Mouse (Mus musculus) forebrain, embryonic 13.5 days (tissue): ENCODE measurements around the gene Fn1. TPM values are rescaled to one million over a fixed set of nuclear protein-coding genes. Genes with fewer than 3 reads are reported as not detected.

Experiments used
- ATAC-seq: fragments of 200-750 bp; cut with Nextera tagmentation; 2 replicates; pipeline ENCODE4 v1.8.0; 2017
- H3K27ac ChIP-seq: fragments of 300-500 bp; sonication (generic); 2 replicates; pipeline ENCODE4 v1.5.1; 2015; ENCODE audit warnings: inconsistent platforms, mild to moderate bottlenecking, moderate library complexity
- H3K27me3 ChIP-seq: fragments of 300-500 bp; sonication (generic); 2 replicates; pipeline ENCODE4 v1.6.1; 2015; ENCODE audit warnings: mild to moderate bottlenecking, inconsistent platforms
- H3K36me3 ChIP-seq: fragments of 300-500 bp; sonication (generic); 2 replicates; pipeline ENCODE4 v1.6.1; 2015; ENCODE audit warnings: mild to moderate bottlenecking, inconsistent platforms; ENCODE audit not compliant: poor library complexity, severe bottlenecking
- H3K4me1 ChIP-seq: fragments of 300-500 bp; sonication (generic); 2 replicates; pipeline ENCODE4 v1.6.1; 2015; ENCODE audit warnings: inconsistent platforms
- H3K4me2 ChIP-seq: fragments of 300-500 bp; sonication (generic); 2 replicates; pipeline ENCODE4 v1.6.1; 2015; ENCODE audit warnings: inconsistent platforms, mild to moderate bottlenecking, moderate library complexity
- H3K4me3 ChIP-seq: fragments of 300-500 bp; sonication (generic); 2 replicates; pipeline ENCODE4 v1.5.1; 2015; ENCODE audit warnings: mild to moderate bottlenecking, inconsistent platforms
- H3K9ac ChIP-seq: fragments of 300-500 bp; sonication (generic); 2 replicates; pipeline ENCODE4 v1.6.1; 2015; ENCODE audit warnings: mild to moderate bottlenecking, inconsistent platforms
- H3K9me3 ChIP-seq: fragments of 300-500 bp; sonication (generic); replicated peaks from 2 replicates; pipeline ENCODE4 v1.6.1; 2016; ENCODE audit warnings: inconsistent platforms
- WGBS: fragments of 180-500 bp; shearing (Covaris S2); methylation state at CpG from one replicate; pipeline ENCODE4 v1.1.7; 2015; 5-methylcytosine and 5-hydroxymethylcytosine counted together
- polyA plus RNA-seq: library from polyadenylated mRNA; unstranded; fragments of >200 nt; fragmentation: Nextera tagmentation; extraction: Ambion mirVana; gene quantifications from 2 replicates; pipeline ENCODE4 v1.2.1, GENCODE M21; 2015

The Fn1 gene
- polyA plus RNA-seq, 1 experiment from 2014 or later: 31.2 TPM

DNA sequence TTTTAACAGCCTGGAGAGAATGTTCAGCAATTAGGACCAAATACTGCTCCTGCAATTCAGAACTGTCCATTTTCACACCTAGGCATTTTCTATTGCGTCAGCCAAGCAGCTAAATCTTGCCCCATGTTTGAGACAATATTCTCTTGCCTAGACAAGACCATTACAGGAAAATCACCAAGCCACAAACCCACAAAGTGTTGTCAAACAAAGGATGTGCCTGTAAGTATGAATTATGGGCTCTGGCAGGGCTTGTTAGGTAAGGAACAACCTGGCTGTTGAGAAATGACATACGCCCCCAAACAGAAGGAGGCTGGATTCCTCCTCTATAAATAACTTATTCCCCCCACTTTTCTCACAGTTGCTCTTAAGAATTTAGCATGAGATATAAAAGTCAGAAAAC is 31.5 kb downstream of the Fn1 start:
- Histone ChIP-seq H3K27ac (no peak overlapping the region), H3K36me3 (peaks cover 42% of the 10 kb centered on the region), H3K9me3 (no peaks in the 10 kb centered on the region), H3K4me3 (no peak overlapping the region), H3K4me1 (no peaks in the 10 kb centered on the region), H3K4me2 (no peak overlapping the region), H3K27me3 (0 out of 2 replicates have a peak, but pooled peaks cover 7% of the 10 kb centered on the region), H3K9ac (no peak overlapping the region)
- no peak for ATAC-seq
- WGBS: 88% methylated on average over 2 of the region's 2 CpGs

- ATAC-seq: peak; percentile 95
- peaks cover 11% of the 10 kb centered on the region for H3K4me1 ChIP-seq
- H3K4me2 ChIP-seq: no peak overlapping the region
- peaks cover 54% of the 10 kb centered on the region for H3K36me3 ChIP-seq
- H3K9ac ChIP-seq: no peak overlapping the region
- 0 out of 2 replicates have a peak, but pooled peaks cover 8% of the 10 kb centered on the region for H3K27me3 ChIP-seq
- no peaks in the 10 kb centered on the region for H3K9me3 ChIP-seq
- 10% methylated on average over 8 of the region's 8 CpGs for WGBS
- no peak overlapping the region for H3K4me3 ChIP-seq
- peak overlapping the region; percentile 8; the same call in 1 of the 2 replicates for H3K27ac ChIP-seq
Observed at GRCm38 (mm10) chr1:71614545-71615246, 38.3 kb downstream of the Fn1 start.

DNA sequence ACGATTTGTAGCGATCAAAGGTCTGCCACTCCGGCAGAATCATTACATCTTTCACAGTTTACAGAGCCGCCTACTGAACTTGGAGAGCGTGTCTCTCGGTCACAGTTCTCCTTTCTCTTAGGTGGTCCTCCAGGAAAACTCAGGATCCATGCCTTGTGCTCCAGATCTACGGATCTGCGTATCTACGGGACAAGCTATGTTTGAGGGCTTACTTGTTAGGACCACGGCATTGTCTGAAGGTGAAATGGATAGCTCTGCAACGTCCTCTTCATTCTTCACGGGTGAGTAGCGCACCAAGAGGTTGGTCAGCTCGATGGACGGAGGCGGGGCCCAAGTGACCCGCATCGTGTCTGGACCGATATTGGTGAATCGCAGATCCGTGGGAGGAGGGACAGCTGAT is 40.7 kb downstream of the Fn1 start:
- peaks cover 54% of the 10 kb centered on the region for H3K36me3 ChIP-seq
- 95% methylated on average over 21 of the region's 21 CpGs for WGBS

DNA sequence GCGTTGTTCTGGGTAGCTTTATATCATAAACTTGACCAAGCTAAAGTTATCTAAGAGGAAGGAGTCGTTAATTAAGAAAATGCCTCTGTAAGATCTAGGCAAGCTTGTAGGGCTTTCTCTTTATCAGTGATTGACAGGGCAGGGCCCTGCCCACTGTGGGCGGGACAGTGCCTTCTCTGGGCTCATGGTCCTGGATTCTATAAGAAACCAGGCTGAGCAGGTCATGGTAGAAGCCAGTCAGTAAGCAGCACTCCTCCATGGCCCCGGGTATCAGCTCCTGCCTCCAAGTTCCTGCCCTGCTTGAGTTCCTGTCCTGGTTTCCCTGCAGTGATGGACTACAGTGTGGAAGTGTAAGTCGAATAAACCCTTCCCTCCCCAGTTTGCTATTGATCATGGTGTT is 43.1 kb downstream of the Fn1 start:
- Histone ChIP-seq H3K9me3 (no peaks in the 10 kb centered on the region), H3K27ac (no peak overlapping the region), H3K9ac (no peak overlapping the region), H3K36me3 (peaks cover 75% of the 10 kb centered on the region), H3K4me1 (peaks cover 6% of the 10 kb centered on the region), H3K4me3 (no peak overlapping the region), H3K27me3 (no peaks in the 10 kb centered on the region), H3K4me2 (no peak overlapping the region)
- 93% methylated on average over 5 of the region's 5 CpGs for WGBS
- no peak for ATAC-seq

More for the DNA sequence above, 40.7 kb downstream of the Fn1 start:
- Histone ChIP-seq H3K4me1 (peaks cover 11% of the 10 kb centered on the region), H3K9me3 (no peaks in the 10 kb centered on the region), H3K27me3 (0 out of 2 replicates have a peak, but pooled peaks cover 4% of the 10 kb centered on the region), H3K4me2 (no peak overlapping the region), H3K4me3 (no peak overlapping the region), H3K27ac (no peak overlapping the region), H3K9ac (no peak overlapping the region)
- ATAC-seq: no peak

- WGBS: 97% methylated on average over 37 of the region's 37 CpGs
- Histone ChIP-seq H3K4me1 (no peaks in the 10 kb centered on the region), H3K4me2 (no peak overlapping the region), H3K27me3 (no peaks in the 10 kb centered on the region), H3K36me3 (peaks cover 82% of the 10 kb centered on the region), H3K4me3 (no peak overlapping the region), H3K9me3 (no peaks in the 10 kb centered on the region), H3K9ac (no peak overlapping the region), H3K27ac (no peak overlapping the region)
- no peak for ATAC-seq
Observed at GRCm38 (mm10) chr1:71609057-71609775, 43.8 kb downstream of the Fn1 start.

GRCm38 (mm10) chr1:71606600-71607325 is 46.2 kb downstream of the Fn1 start:
- no peak overlapping the region for H3K4me3 ChIP-seq
- no peaks in the 10 kb centered on the region for H3K9me3 ChIP-seq
- no peak overlapping the region for H3K27ac ChIP-seq
- no peak for ATAC-seq
- H3K36me3 ChIP-seq: peaks cover 75% of the 10 kb centered on the region
- no peaks in the 10 kb centered on the region for H3K27me3 ChIP-seq
- no peaks in the 10 kb centered on the region for H3K4me1 ChIP-seq
- H3K9ac ChIP-seq: no peak overlapping the region
- WGBS: 94% methylated on average over 8 of the region's 8 CpGs
- no peak overlapping the region for H3K4me2 ChIP-seq

GRCm38 (mm10) chr1:71605751-71606150 is 47.2 kb downstream of the Fn1 start:
- no peaks in the 10 kb centered on the region for H3K27me3 ChIP-seq
- 93% methylated on average over 2 of the region's 2 CpGs for WGBS
- H3K4me1 ChIP-seq: no peaks in the 10 kb centered on the region
- no peak overlapping the region for H3K9ac ChIP-seq
- no peak for ATAC-seq
- no peak overlapping the region for H3K27ac ChIP-seq
- H3K4me3 ChIP-seq: no peak overlapping the region
- no peak overlapping the region for H3K4me2 ChIP-seq
- no peaks in the 10 kb centered on the region for H3K9me3 ChIP-seq
- H3K36me3 ChIP-seq: peaks cover 70% of the 10 kb centered on the region

- H3K9me3 ChIP-seq: no peaks in the 10 kb centered on the region
- no peak overlapping the region for H3K27ac ChIP-seq
- peaks cover 70% of the 10 kb centered on the region for H3K36me3 ChIP-seq
Observed at GRCm38 (mm10) chr1:71595365-71595764, 57.6 kb downstream of the Fn1 start.

DNA sequence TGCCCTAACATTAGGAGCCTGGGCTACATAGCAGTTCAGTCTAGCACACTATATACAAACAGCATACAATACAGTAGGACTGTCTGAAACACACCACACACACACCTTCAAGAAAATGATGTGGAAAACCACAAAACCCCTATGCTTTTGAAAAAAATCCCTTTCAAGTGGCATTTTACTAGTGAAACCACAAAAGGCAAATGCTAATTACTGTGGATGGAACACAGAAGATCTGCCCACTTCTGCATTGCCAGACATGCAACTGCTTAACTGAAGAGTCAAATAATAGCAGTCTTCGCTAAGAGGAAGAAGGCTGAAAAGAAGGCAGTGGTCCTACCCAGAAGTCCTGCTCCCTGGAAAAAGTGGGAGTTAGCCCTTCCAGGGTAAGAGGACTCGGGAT is 58.7 kb downstream of the Fn1 start:
- no peak overlapping the region for H3K9ac ChIP-seq
- 73% methylated on average over 2 of the region's 2 CpGs for WGBS
- H3K27me3 ChIP-seq: no peaks in the 10 kb centered on the region
- H3K36me3 ChIP-seq: peaks cover 72% of the 10 kb centered on the region
- no peak overlapping the region for H3K4me2 ChIP-seq
- no peak overlapping the region for H3K27ac ChIP-seq
- no peaks in the 10 kb centered on the region for H3K9me3 ChIP-seq
- H3K4me1 ChIP-seq: no peaks in the 10 kb centered on the region
- no peak for ATAC-seq
- no peak overlapping the region for H3K4me3 ChIP-seq

More at GRCm38 (mm10) chr1:71595365-71595764, 57.6 kb downstream of the Fn1 start:
- H3K4me3 ChIP-seq: no peak overlapping the region
- H3K9ac ChIP-seq: no peak overlapping the region
- no peaks in the 10 kb centered on the region for H3K27me3 ChIP-seq
- H3K4me1 ChIP-seq: no peaks in the 10 kb centered on the region
- ATAC-seq: no peak
- 94% methylated on average over 4 of the region's 4 CpGs for WGBS
- no peak overlapping the region for H3K4me2 ChIP-seq

- no peaks in the 10 kb centered on the region for H3K27me3 ChIP-seq
- ATAC-seq: no peak
- no peak overlapping the region for H3K4me2 ChIP-seq
- no peak overlapping the region for H3K27ac ChIP-seq
- no peak overlapping the region for H3K9ac ChIP-seq
- H3K9me3 ChIP-seq: no peaks in the 10 kb centered on the region
- 94% methylated on average over 9 of the region's 9 CpGs for WGBS
- no peak overlapping the region for H3K4me3 ChIP-seq
- H3K36me3 ChIP-seq: peaks cover 66% of the 10 kb centered on the region
- H3K4me1 ChIP-seq: no peaks in the 10 kb centered on the region
Observed at GRCm38 (mm10) chr1:71593184-71593583, 59.8 kb downstream of the Fn1 start.

DNA sequence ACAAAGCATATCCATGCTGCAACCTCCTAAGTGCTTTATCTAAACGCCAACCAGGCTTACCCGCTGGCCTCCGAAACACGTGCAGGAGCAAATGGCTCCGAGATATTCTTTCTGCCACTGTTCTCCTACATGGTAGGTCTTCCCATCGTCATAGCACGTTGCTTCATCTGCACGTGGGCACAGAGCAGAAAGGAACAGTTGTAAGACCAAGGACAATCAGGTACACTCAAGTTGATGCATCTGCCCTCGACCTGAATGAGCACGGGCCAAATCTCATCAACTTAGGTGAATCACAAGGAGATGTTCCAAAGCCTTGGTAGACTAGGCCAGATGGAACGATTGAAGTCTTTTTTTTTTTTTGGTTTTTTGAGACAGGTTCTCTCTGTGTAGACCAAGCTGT is 63.0 kb downstream of the Fn1 start:
- Histone ChIP-seq H3K4me1 (no peaks in the 10 kb centered on the region), H3K4me2 (no peak overlapping the region), H3K27me3 (no peaks in the 10 kb centered on the region), H3K4me3 (no peak overlapping the region), H3K9ac (no peak overlapping the region), H3K27ac (no peak overlapping the region), H3K9me3 (no peaks in the 10 kb centered on the region), H3K36me3 (peaks cover 64% of the 10 kb centered on the region)
- no peak for ATAC-seq
- WGBS: 98% methylated on average over 11 of the region's 11 CpGs

DNA sequence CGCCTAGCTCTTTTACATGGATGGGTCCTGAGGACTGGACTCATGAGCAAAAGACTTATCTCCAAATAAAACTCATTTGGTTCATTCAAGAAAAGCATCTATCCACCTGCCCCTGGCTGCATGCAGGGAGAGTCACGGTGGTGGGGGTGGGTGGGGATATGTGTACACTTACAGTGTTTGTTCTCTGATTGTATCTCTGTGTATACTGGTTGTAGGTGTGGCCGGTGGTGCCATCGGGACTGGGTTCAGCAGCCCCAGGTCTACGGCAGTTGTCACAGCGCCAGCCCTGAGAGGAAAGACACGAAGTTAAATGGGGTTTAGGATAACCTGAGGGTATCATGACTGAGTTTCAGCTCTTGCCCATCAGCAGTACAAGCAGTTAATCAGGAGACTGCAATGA is 66.3 kb downstream of the Fn1 start:
- WGBS: 94% methylated on average over 7 of the region's 7 CpGs
- ATAC-seq: no peak
- Histone ChIP-seq H3K9ac (no peak overlapping the region), H3K27me3 (no peaks in the 10 kb centered on the region), H3K27ac (no peak overlapping the region), H3K4me3 (no peak overlapping the region), H3K4me2 (no peak overlapping the region), H3K9me3 (no peaks in the 10 kb centered on the region), H3K36me3 (peaks cover 51% of the 10 kb centered on the region), H3K4me1 (no peaks in the 10 kb centered on the region)
